Mouse (Mus musculus): ENCODE measurements around the gene Ass1.

Ass1 gene

GRCm38 (mm10) chr2:31482914-31483575 lies 13.0 kb downstream of the Ass1 start:
- in situ Hi-C loops (cut with MboI; ENCODE audit: unreplicated experiment in 2 of 2): loop anchor here (5.0 to 10.0 kb wide), 5 partner anchors 174 to 649 kb away; no protein-coding TSS in a partner anchor

GRCm38 (mm10) chr2:31484187-31484586 lies 14.2 kb downstream of the Ass1 start:
- in situ Hi-C loops (cut with MboI; ENCODE audit: unreplicated experiment in 2 of 2): loop anchor here (5.0 to 10.0 kb wide), 5 partner anchors 173 to 648 kb away; no protein-coding TSS in a partner anchor

GRCm38 (mm10) chr2:31489166-31489565 lies 19.2 kb downstream of the Ass1 start:
- in situ Hi-C loops (cut with MboI; ENCODE audit: unreplicated experiment in 2 of 2): loop anchor here in 1 of 2 experiments (10.0 kb wide), 1 partner anchor 436 kb away; no protein-coding TSS in a partner anchor

GRCm38 (mm10) chr2:31490556-31490955 lies 20.5 kb downstream of the Ass1 start:
- in situ Hi-C loops (cut with MboI; ENCODE audit: unreplicated experiment in 2 of 2): no loop called here

- in situ Hi-C loops (cut with MboI; ENCODE audit: unreplicated experiment in 2 of 2): no loop called here
Measured at GRCm38 (mm10) chr2:31492308-31492707, 22.3 kb downstream of the Ass1 start.

- in situ Hi-C loops (cut with MboI; ENCODE audit: unreplicated experiment in 2 of 2): no loop called here
Measured at GRCm38 (mm10) chr2:31493243-31493642, 23.2 kb downstream of the Ass1 start.

- in situ Hi-C loops (cut with MboI; ENCODE audit: unreplicated experiment in 2 of 2): no loop called here
Measured at GRCm38 (mm10) chr2:31494315-31494714, 24.3 kb downstream of the Ass1 start.

GRCm38 (mm10) chr2:31495046-31495476 lies 25.1 kb downstream of the Ass1 start:
- in situ Hi-C loops (cut with MboI; ENCODE audit: unreplicated experiment in 2 of 2): no loop called here

- in situ Hi-C loops (cut with MboI; ENCODE audit: unreplicated experiment in 2 of 2): no loop called here
Measured at GRCm38 (mm10) chr2:31496141-31496540, 26.1 kb downstream of the Ass1 start.

- in situ Hi-C loops (cut with MboI; ENCODE audit: unreplicated experiment in 2 of 2): no loop called here
Measured at GRCm38 (mm10) chr2:31497113-31497512, 27.1 kb downstream of the Ass1 start.

- in situ Hi-C loops (cut with MboI; ENCODE audit: unreplicated experiment in 2 of 2): no loop called here
Measured at GRCm38 (mm10) chr2:31497635-31498034, 27.6 kb downstream of the Ass1 start.

- in situ Hi-C loops (cut with MboI; ENCODE audit: unreplicated experiment in 2 of 2): no loop called here
Measured at GRCm38 (mm10) chr2:31499327-31500291, 29.6 kb downstream of the Ass1 start.

GRCm38 (mm10) chr2:31500292-31501204 lies 30.5 kb downstream of the Ass1 start:
- in situ Hi-C loops (cut with MboI; ENCODE audit: unreplicated experiment in 2 of 2): no loop called here

- in situ Hi-C loops (cut with MboI; ENCODE audit: unreplicated experiment in 2 of 2): no loop called here
Measured at GRCm38 (mm10) chr2:31501448-31502130, 31.6 kb downstream of the Ass1 start.

- in situ Hi-C loops (cut with MboI; ENCODE audit: unreplicated experiment in 2 of 2): no loop called here
Measured at GRCm38 (mm10) chr2:31502616-31503522, 32.9 kb downstream of the Ass1 start.

GRCm38 (mm10) chr2:31505472-31505871 lies 35.5 kb downstream of the Ass1 start:
- in situ Hi-C loops (cut with MboI; ENCODE audit: unreplicated experiment in 2 of 2): no loop called here

GRCm38 (mm10) chr2:31508851-31509250 lies 38.8 kb downstream of the Ass1 start:
- in situ Hi-C loops (cut with MboI; ENCODE audit: unreplicated experiment in 2 of 2): no loop called here

GRCm38 (mm10) chr2:31511316-31511715 lies 41.3 kb downstream of the Ass1 start:
- in situ Hi-C loops (cut with MboI; ENCODE audit: unreplicated experiment in 2 of 2): no loop called here

GRCm38 (mm10) chr2:31516557-31516956 lies 46.5 kb downstream of the Ass1 start:
- in situ Hi-C loops (cut with MboI; ENCODE audit: unreplicated experiment in 2 of 2): no loop called here

Data from v-Abl transformed pro-B cells (cell line).